ENCODE assay signal across 16 mouse cellular contexts in genomic region chr6:34637588-34638438, GRCm38 (mm10). TPM values are rescaled to one million over a fixed set of nuclear protein-coding genes. Genes with fewer than 3 reads are reported as not detected.
DNase-seq lines count a peak whose midpoint lies in the region; ATAC-seq and TF ChIP-seq lines count a peak whose summit lies in the region.
"Had no signal": no experiment of that assay in that cellular context is flagged by ENCODE, and none has a peak within 500 bp of the region (broad histone marks: within the 10 kb centered on the region; RNA-seq: fewer than 3 reads in every experiment).

No protein-coding gene starts in this region.

- H3K4me3 ChIP-seq in gastrocnemius, adult 2 months = no peak overlapping the region
- no peak overlapping the region for H3K4me3 ChIP-seq in kidney, adult 2 months (ENCODE audit: insufficient read depth, low read depth, low read length)
- H3K4me3 ChIP-seq in embryonic facial prominence, embryonic 12.5 days = no peak overlapping the region
- H3K4me3 ChIP-seq: hindbrain, embryonic 15.5 days; layer of hippocampus, adult 2 months; neural tube, embryonic 15.5 days had no signal

- no peaks in the 10 kb centered on the region for H3K9me3 ChIP-seq in embryonic facial prominence, embryonic 12.5 days
- H3K9me3 ChIP-seq: hindbrain, embryonic 15.5 days; neural tube, embryonic 15.5 days had no signal

- 53% methylated on average over 10 of the region's 10 CpGs for WGBS in kidney, adult 2 months
- 32% methylated on average over 10 of the region's 10 CpGs for WGBS in embryonic facial prominence, embryonic 12.5 days

- H3K36me3 ChIP-seq in kidney, adult 2 months (ENCODE audit: control insufficient read depth, insufficient read depth, low read length) = no peaks in the 10 kb centered on the region
- H3K36me3 ChIP-seq in embryonic facial prominence, embryonic 12.5 days = no peaks in the 10 kb centered on the region
- H3K36me3 ChIP-seq: hindbrain, embryonic 15.5 days; neural tube, embryonic 15.5 days had no signal

- intact Hi-C loops in gastrocnemius, adult 2 months (cut with DNase I) = no loop called here

- H3K27me3 ChIP-seq in kidney, adult 2 months (replicated peaks; ENCODE audit: control insufficient read depth, insufficient read depth, low read length) = no peaks in the 10 kb centered on the region
- H3K27me3 ChIP-seq in embryonic facial prominence, embryonic 12.5 days = no peaks in the 10 kb centered on the region
- H3K27me3 ChIP-seq: hindbrain, embryonic 15.5 days; neural tube, embryonic 15.5 days had no signal

- TF ChIP-seq POLR2A in kidney, adult 2 months (IDR thresholded peaks at IDR 0.05; ENCODE audit: low read depth, low read length) = no peak

- DNase-seq in gastrocnemius, adult 2 months = no peak
- no peak for DNase-seq in gastrocnemius, adult 18-20 months (ENCODE audit: low spot score)
- DNase-seq in kidney, adult 2 months = no peak
- DNase-seq in kidney, postnatal 36 days = no peak
- peak; percentile 64 for DNase-seq in 3T3-L1 (ENCODE audit: low read depth, low spot score)
- DNase-seq in frontal cortex, postnatal 36 days (ENCODE audit: low spot score in 2 of 2) = no peak
- no peak for DNase-seq in gastrocnemius, postnatal 10 days
- DNase-seq: B cell, adult 2 months; right cerebral cortex, postnatal 14 days; thymus, postnatal 36 days had no signal

- ATAC-seq in embryonic facial prominence, embryonic 12.5 days (ENCODE audit: insufficient number of reproducible peaks, insufficient read depth, low FRiP score, low TSS enrichment) = 0 out of 2 replicates have a peak, but pooled peaks have one; percentile 67
- ATAC-seq: midbrain, embryonic 16.5 days had no signal

- peak overlapping the region; percentile 54 for H3K27ac ChIP-seq in gastrocnemius, adult 2 months
- H3K27ac ChIP-seq in kidney, adult 2 months (ENCODE audit: insufficient read depth, low read depth, low read length) = peak overlapping the region; percentile 41; the same call in 1 of the 2 replicates
- H3K27ac ChIP-seq in embryonic facial prominence, embryonic 12.5 days = peak overlapping the region; percentile 87
- H3K27ac ChIP-seq: hindbrain, embryonic 15.5 days; layer of hippocampus, adult 2 months; neural tube, embryonic 15.5 days had no signal

- no peak overlapping the region for H3K9ac ChIP-seq in embryonic facial prominence, embryonic 12.5 days
- H3K9ac ChIP-seq: hindbrain, embryonic 15.5 days; neural tube, embryonic 15.5 days had no signal

- H3K4me2 ChIP-seq in embryonic facial prominence, embryonic 12.5 days (replicated peaks) = no peak overlapping the region
- H3K4me2 ChIP-seq: hindbrain, embryonic 15.5 days; neural tube, embryonic 15.5 days had no signal

- H3K4me1 ChIP-seq in kidney, adult 2 months (ENCODE audit: control insufficient read depth, insufficient read depth, low read length) = no peaks in the 10 kb centered on the region
- H3K4me1 ChIP-seq in embryonic facial prominence, embryonic 12.5 days = peaks cover 39% of the 10 kb centered on the region
- H3K4me1 ChIP-seq: neural tube, embryonic 15.5 days had no signal

- TF ChIP-seq CTCF in gastrocnemius, adult 2 months (IDR thresholded peaks at IDR 0.05) = no peak
- no peak for TF ChIP-seq CTCF in kidney, adult 2 months (conservative IDR thresholded peaks at IDR 0.05; ENCODE audit: insufficient read depth, insufficient read length, low read depth, low read length)

RNA-seq across cellular contexts. Expression of gene Cald1, which starts 39.5 kb away (rescaled TPM):
- 10 to 100 TPM; 23.9 to 39.9 TPM for total RNA-seq in gastrocnemius, adult 2 months (2021)
- 10 to 100 TPM; 23.3 to 35.0 TPM for total RNA-seq in gastrocnemius, adult 18-20 months (2021)
- polyA plus RNA-seq in kidney, adult 2 months (2012; rRNA removed) = 17.7 and 24.7 TPM in 2 replicates
- polyA plus RNA-seq in embryonic facial prominence, embryonic 12.5 days (2016; fragmentation: Nextera tagmentation; extraction: Ambion mirVana) = 342 and 370 TPM in 2 replicates
- 10 to 100 TPM; 70.2 to 87.0 TPM for total RNA-seq in gastrocnemius, postnatal 10 days (2021)
- total RNA-seq: MEL had no signal
